Mouse (Mus musculus) liver, embryonic 16.5 days (tissue): ENCODE measurements around the gene Rexo5. TPM values are rescaled to one million over a fixed set of nuclear protein-coding genes. Genes with fewer than 3 reads are reported as not detected.

Experiments used
- polyA plus RNA-seq: library from polyadenylated mRNA; unstranded; fragments of >200 nt; fragmentation: Nextera tagmentation; extraction: Ambion mirVana; gene quantifications from 2 replicates; pipeline ENCODE4 v1.2.1, GENCODE M21; 2015

Gene Rexo5
- polyA plus RNA-seq, 1 experiment from 2014 or later = 11.9 TPM

Other genes starting within 250 kb of the Rexo5 start
- not detected in 2 replicates for gene Acsm2, start 239.7 kb upstream of the Rexo5 start, polyA plus RNA-seq
- 15.5 and 16.7 TPM in 2 replicates for gene Acsm1, start 187.0 kb upstream of the Rexo5 start, polyA plus RNA-seq
- gene Acsm4, start 104.0 kb upstream of the Rexo5 start, polyA plus RNA-seq = not detected in 2 replicates
- 19.1 and 19.8 TPM in 2 replicates for gene Thumpd1, start 73.2 kb upstream of the Rexo5 start, polyA plus RNA-seq
- 6.1 and 8.0 TPM in 2 replicates for gene Acsm3, start 33.1 kb upstream of the Rexo5 start, polyA plus RNA-seq
- 11.0 and 12.0 TPM in 2 replicates for gene Eri2, start 52 bp downstream of the Rexo5 start, polyA plus RNA-seq
- gene Lyrm1, start 101.9 kb downstream of the Rexo5 start, polyA plus RNA-seq = 2.7 and 2.8 TPM in 2 replicates
- gene Dcun1d3, start 102.3 kb downstream of the Rexo5 start, polyA plus RNA-seq = 1.9 TPM in 2 replicates